Mouse (Mus musculus): ENCODE data around the gene Mars.
A peak's percentile ranks its signal among the peaks of the same experiment; 100 is the strongest.
"Not testable (repeated sequence)": the region's sequence is repeated elsewhere in the genome, so short reads cannot be mapped to it uniquely, and the experiment has no call there.

The Mars gene

GRCm38 (mm10) chr10:127309167-127309566, 2.4 kb downstream of the Mars start:
- not testable (repeated sequence) for DNase-seq

DNA sequence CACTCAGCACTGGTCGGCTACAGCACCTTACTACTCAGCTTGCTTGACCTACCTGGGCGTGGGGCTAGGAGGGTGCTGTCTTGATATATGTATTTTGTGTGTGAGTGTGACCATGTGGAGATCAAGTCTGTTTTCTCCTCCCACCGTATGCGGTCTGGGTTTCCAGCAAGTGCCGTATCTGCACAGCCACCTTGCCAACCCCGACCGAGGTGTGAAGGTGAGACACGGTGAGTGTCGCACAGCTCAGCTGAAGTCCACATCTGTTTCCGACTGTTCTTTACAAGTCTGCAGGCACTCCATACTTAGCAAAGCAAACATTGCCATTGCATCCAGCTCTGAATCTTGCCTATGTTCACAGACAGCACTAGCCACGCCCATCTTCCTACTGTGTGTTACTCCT, 8.4 kb downstream of the Mars start:
- no peak for DNase-seq

- DNase-seq, result no peak
Measured at GRCm38 (mm10) chr10:127300361-127300760, 11.2 kb downstream of the Mars start.

DNA sequence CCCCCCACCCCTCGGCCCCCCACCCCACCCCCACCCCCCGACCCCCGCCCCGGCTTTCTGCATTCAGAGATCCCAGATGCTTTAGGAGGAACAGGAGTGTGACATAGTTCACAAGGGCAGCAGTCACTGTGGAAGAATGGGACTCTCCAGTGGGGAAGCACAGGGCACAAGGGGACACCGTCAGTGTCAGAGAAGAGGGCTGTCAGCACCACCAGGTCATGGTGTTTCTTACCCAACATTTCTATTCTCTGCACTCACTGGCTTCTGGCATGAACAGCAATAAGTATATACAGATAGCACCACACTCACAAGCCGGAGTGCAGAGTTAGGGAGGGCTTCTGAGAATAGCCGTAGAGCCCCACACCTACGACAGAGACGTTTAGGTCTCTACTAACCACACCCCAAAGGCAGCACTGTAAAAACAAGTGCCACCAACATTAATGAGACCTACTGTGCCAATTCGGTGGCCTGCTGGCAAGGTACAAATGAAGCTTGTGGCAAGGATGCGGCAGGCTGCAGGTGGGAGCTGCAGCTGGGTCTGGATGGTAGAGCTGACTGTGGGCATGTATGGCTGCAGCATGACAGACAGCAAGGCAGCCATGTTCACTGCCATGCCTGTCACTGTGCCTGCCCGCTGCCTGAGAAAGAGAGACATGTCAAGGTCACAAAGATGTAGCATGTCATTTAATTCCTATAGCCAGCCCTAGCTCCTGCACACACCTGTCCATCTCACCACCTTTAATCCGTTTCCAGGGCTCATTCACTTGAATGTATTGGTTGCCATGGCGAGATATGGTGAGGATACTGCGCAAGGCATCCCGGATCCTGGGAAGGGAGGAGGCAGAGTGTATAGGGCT, 14.3 kb downstream of the Mars start:
- DNase-seq, result no peak

DNA sequence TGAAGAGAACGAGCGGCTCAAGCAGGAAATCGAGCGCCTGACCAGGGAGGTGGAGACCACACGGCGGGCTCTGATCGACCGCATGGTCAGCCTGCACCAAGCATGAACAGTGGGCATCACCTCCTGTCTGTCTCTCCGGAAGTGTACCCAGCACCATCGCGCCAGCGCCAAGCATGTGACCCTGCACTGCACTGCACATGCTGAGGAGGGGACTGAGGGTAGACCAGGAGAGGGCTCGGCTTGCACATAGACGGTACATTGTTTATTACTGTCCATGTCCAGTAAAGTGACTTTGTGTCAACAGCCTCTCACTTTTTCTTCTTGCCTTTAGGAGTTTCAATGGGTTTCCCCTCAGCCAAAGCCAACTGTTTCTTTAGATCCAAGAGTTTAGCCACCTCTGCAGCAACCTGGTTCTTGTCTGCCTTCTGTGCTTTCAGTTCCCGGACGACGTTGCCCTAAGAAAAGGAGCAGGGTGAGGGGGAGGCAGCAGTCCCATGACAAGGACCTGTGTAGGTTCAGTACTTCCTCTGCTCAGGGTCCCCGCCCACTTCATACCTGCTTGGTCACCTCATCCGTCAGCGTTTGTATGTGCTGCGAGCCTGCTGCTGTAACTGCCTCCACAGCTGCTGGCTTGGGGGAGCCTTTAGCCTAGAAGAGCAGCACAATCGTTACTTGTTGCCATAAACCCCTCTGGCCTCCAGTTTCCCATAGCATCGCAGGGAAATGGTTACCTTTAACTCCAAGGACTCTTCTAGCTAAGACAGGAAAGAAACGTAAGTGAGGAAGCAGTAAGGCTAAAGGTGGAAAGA, 15.4 kb downstream of the Mars start:
- DNase-seq, result no peak

- DNase-seq, result no peak
Measured at GRCm38 (mm10) chr10:127294895-127295510, 16.6 kb downstream of the Mars start.

DNA sequence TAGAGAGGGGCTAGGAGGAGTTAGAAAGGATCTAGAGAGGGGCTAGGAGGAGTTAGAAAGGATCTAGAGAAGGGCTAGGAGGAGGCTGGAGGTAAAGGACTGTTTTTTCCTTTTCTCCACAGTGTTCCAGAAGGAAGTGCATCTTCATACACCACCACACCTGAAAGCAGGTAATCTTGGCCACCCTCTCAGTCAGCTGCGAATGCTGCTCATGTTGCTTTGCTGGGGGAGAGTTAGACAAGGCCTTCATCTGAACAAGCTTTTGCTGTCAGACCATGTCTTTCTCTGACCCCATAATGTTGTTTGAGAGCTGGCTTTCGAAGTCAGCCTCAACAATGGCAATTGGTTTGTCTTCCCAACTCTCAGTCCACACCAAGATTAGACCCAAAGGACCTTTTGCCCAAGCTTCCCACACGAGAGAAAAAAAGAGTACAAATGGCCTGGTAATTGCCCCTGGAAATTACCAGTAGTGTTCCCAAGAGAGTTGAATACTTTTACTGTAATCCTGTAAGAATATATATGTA, 17.9 kb downstream of the Mars start:
- no peak for DNase-seq

DNA sequence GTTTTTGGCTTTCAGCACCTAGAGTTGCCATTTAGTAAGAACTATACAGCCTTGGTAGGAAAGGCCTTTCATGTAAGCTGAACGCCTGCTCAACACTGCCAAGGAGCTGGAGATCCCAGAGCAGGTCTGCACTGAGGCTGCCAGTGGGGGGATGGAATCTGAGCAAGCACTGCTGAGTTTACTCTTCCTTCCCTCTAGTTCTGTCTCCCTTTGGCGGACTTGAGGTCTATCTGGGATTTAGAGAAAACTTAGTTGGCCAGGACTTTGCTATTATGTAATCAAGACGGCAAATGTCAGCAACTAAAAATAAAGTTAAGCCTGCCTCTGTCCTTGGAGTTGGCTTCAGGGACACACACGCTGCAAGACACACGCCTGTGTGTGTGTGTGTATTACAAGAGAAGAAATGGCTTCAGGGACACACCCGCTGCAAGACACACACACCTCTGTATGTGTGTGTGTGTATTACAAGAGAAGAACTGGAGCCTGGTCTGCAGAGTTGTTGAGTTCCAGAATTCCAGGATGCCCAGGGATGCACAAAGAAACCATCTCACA, 18.5 kb downstream of the Mars start:
- no peak for DNase-seq

DNA sequence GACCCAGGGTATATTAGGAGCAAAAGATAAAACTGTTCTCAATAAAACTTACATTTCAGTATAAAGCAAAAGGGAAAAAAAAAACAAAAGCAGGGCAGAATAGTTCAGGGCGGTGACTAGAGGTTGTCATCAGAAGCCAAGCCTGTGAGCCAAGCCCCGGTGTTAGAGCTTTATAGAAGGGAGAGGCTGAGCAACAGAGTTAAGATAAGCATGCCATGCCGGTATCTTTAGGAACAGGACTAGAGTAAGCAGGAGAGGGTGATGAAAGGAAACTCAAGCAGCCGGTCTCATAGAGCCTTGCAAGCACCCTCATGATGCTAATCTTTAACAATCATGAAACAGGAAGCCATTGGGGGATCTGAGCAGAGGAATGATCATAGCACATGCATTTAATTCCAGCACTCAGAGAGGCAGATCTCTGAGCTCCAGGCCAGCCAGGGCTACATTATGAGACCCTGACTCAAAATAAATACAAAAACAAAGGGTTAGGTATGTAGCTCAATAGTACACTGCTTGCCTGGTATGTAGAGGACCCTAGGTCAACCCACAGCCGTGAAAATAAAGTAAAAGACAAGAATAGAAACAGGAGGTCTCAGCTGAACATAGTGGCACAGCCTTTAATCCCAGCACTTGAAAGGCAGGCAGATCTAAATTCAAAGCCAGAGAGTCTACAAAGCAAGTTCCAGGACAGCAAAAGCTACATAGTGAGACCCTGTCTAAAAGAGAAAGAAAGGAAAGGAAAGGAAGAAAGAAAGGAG, 19.5 kb downstream of the Mars start:
- DNase-seq, result no peak

GRCm38 (mm10) chr10:127290930-127291880, 20.4 kb downstream of the Mars start:
- no peak for DNase-seq

GRCm38 (mm10) chr10:127290307-127290929, 21.2 kb downstream of the Mars start:
- peak; percentile 100 for DNase-seq

GRCm38 (mm10) chr10:127289573-127290191, 21.9 kb downstream of the Mars start:
- peak; percentile 77 for DNase-seq

DNA sequence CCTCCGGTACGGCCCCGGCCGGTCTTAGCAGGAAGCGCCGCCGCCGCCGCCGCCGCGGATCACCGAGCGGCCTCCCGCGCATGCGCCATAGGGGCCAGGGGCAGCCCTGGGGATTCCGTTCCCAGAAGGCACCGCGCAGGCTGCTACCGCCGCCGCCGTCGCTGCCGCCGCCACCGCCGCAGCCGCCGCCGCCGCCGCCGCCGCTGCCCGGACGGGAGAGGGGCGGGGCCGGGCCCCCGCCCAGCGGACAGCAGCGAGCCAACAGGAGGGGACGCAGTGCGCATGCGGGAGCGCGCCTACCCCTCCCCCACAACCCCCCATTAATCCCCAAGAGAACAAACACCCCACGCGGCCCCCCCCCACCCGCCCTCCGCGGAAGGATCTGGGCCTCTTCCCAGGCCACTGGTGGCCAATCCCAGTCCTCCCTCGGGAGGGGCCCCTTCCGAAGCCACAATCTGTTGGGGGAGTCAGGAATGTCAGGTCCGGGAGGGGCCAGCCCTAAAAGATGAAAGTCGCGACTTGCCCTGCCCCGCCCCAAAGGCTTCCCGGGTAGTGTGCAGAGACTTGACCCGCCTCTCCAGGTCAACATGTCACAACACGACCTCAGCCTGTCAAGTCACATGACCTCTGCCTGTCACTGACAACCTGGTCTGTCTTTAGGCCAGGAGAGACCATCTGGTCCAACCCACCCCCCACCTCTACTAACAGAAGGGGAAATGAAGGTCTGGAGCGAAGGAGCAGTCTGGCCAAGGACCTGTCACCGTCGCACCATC, 22.6 kb downstream of the Mars start, which contains the start of gene Mbd6:
Gene Mbd6, minus strand, starts transcription at position 219 of the 773 bp plus-strand sequence.
- DNase-seq, result peak; percentile 94

GRCm38 (mm10) chr10:127288328-127288799, 23.2 kb downstream of the Mars start:
- no peak for DNase-seq

DNA sequence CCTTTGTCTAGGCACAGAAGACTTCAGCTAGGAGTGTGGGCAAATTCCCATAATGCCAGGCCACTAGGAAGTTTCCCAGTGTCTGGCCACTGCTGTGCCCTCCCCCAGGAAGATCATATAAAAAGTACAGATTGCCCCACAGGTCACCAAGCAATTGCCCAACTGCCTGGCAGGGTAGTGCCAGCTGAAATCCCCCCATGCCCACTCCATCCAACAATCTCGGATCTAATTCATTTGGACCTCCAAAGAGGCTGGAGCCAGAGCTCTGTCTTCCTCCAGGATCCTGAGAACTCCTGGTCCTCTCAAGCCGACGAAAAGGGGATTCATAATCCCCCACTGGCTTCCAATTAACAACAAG, 23.7 kb downstream of the Mars start:
- peak; percentile 15 for DNase-seq

GRCm38 (mm10) chr10:127287271-127287935, 24.2 kb downstream of the Mars start:
- no peak for DNase-seq

GRCm38 (mm10) chr10:127286730-127287129, 24.9 kb downstream of the Mars start:
- peak; percentile 40 for DNase-seq

- DNase-seq, result no peak
Measured at GRCm38 (mm10) chr10:127286194-127286593, 25.4 kb downstream of the Mars start.

All from retina, postnatal 1 day (tissue).